Mouse (Mus musculus) hindbrain, embryonic 13.5 days (tissue): ENCODE measurements around the gene Klk8. TPM values are rescaled to one million over a fixed set of nuclear protein-coding genes. Genes with fewer than 3 reads are reported as not detected.
A peak's percentile ranks its signal among the peaks of the same experiment; 100 is the strongest.

ENCODE experiments used
- ATAC-seq: fragments of 200-750 bp; cut with Nextera tagmentation; 2 replicates; pipeline ENCODE4 v1.8.0; 2017; ENCODE audit warnings: moderate TSS enrichment; ENCODE audit not compliant: low FRiP score
- H3K27ac ChIP-seq: fragments of 300-500 bp; sonication (generic); 2 replicates; pipeline ENCODE4 v1.5.1; 2015; ENCODE audit warnings: inconsistent platforms, mild to moderate bottlenecking, moderate library complexity
- H3K27me3 ChIP-seq: fragments of 300-500 bp; sonication (generic); 2 replicates; pipeline ENCODE4 v1.6.1; 2015; ENCODE audit warnings: mild to moderate bottlenecking, inconsistent platforms
- H3K36me3 ChIP-seq: fragments of 300-500 bp; sonication (generic); 2 replicates; pipeline ENCODE4 v1.6.1; 2015; ENCODE audit warnings: mild to moderate bottlenecking, inconsistent platforms
- H3K4me1 ChIP-seq: fragments of 300-500 bp; sonication (generic); replicated peaks from 2 replicates; pipeline ENCODE4 v1.6.1; 2015; ENCODE audit warnings: inconsistent platforms
- H3K4me2 ChIP-seq: fragments of 300-500 bp; sonication (generic); 2 replicates; pipeline ENCODE4 v1.6.1; 2015; ENCODE audit warnings: inconsistent platforms, mild to moderate bottlenecking, moderate library complexity
- H3K4me3 ChIP-seq: fragments of 300-500 bp; sonication (generic); 2 replicates; pipeline ENCODE4 v1.5.1; 2015; ENCODE audit warnings: mild to moderate bottlenecking, inconsistent platforms
- H3K9ac ChIP-seq: fragments of 300-500 bp; sonication (generic); 2 replicates; pipeline ENCODE4 v1.6.1; 2015; ENCODE audit warnings: mild to moderate bottlenecking, inconsistent platforms
- H3K9me3 ChIP-seq: fragments of 300-500 bp; sonication (generic); 2 replicates; pipeline ENCODE4 v1.6.1; 2016; ENCODE audit warnings: inconsistent platforms
- WGBS: fragments of 180-500 bp; shearing (Covaris S2); methylation state at CpG from one replicate; pipeline ENCODE4 v1.1.7; 2015; 5-methylcytosine and 5-hydroxymethylcytosine counted together
- polyA plus RNA-seq: library from polyadenylated mRNA; unstranded; fragments of >200 nt; fragmentation: Nextera tagmentation; extraction: Ambion mirVana; gene quantifications from 2 replicates; pipeline ENCODE4 v1.2.1, GENCODE M21; 2015

The Klk8 gene
- polyA plus RNA-seq, result 4.4 and 7.8 TPM in 2 replicates

DNA sequence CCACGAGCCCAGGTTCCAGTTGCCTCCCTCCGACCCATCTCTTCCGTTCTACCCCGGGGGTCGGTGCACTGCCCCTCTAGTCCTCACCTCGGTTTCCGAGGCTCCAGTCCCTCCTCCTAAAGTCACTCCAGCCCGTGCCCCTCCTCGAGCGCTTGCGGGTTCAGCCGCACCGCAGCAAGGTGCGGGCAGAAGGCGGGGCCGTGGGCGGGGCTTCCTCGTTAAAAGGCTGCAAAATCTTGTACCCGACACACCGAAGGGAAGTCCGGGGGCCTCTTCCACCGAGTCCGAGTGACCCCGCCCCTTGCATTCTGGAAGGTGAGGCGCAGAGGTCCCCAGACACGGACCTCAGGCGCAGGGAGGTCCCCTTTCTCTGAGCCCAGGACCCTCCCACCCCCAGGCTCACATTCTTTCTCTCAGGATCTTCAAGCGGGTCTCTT lies at the start of gene Klk8:
TSS of gene Klk8 (plus strand) at position 245 of the 437 bp plus-strand sequence.
- peak within 1 kb of the TSS; percentile 49 for H3K4me3 ChIP-seq
- H3K27me3 ChIP-seq, result peaks cover 59% of the 10 kb centered on the region
- ATAC-seq, result peak; percentile 44
- peak within 1 kb of the TSS; percentile 75 for H3K4me2 ChIP-seq
- H3K9me3 ChIP-seq, result no peaks in the 10 kb centered on the region
- H3K27ac ChIP-seq, result no peak within 1 kb of the TSS
- WGBS, result under 1% methylated on average over 28 of the region's 28 CpGs
- H3K36me3 ChIP-seq, result no peaks in the 10 kb centered on the region
- H3K9ac ChIP-seq, result peak within 1 kb of the TSS; percentile 68
- peaks cover 17% of the 10 kb centered on the region for H3K4me1 ChIP-seq

DNA sequence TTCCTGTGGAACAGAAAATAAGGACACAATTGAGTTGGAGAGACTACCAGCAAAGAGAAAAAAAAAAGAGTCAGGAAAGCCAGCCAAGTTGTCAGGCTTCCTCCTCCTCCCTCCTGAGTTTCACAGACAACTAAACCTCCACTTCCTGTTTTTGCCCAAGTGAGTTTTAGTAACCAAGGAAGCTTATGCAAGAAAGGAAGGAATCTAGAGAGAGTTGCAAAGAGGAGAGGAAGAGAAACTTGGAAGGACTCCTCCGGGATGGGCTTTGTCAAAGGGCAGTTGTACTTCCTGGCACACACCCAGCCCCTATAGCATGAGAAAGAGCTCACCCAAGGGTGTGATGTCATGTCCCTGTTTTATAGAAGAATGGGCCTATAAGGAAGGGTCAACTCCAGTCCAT lies 49.6 kb upstream of the Klk8 start:
- WGBS, result 39% methylated on average over 1 of the region's 1 CpGs
- no peak for ATAC-seq

DNA sequence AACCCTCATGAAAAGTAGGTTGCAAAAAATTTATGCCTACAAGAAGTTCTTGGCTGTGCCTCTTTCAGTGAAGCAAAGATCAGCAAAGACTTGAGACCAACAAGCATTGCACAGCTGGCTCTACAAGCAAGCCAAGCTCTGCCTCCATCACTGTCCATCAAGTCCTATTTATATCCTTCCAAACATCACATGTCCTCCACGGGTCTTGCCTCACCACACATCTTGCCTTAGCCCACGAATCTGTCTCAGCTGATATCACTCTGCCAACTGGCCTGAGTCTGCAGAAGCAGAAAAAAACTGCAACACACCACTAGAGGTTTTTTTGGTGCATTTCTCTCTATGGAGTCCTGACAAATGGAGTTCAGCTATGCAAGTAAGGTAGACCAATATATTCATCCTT lies 44.6 kb upstream of the Klk8 start:
- 81% methylated on average over 2 of the region's 2 CpGs for WGBS
- H3K27ac ChIP-seq, result no peak overlapping the region
- H3K9ac ChIP-seq, result no peak overlapping the region
- no peaks in the 10 kb centered on the region for H3K27me3 ChIP-seq
- no peak for ATAC-seq
- H3K4me1 ChIP-seq, result no peaks in the 10 kb centered on the region
- no peak overlapping the region for H3K4me2 ChIP-seq
- H3K4me3 ChIP-seq, result no peak overlapping the region
- H3K36me3 ChIP-seq, result no peaks in the 10 kb centered on the region
- H3K9me3 ChIP-seq, result no peaks in the 10 kb centered on the region

More for the DNA sequence above, 49.6 kb upstream of the Klk8 start:
- Histone ChIP-seq H3K27ac (no peak overlapping the region), H3K4me1 (no peaks in the 10 kb centered on the region), H3K9me3 (no peaks in the 10 kb centered on the region), H3K9ac (no peak overlapping the region), H3K27me3 (no peaks in the 10 kb centered on the region), H3K36me3 (no peaks in the 10 kb centered on the region), H3K4me3 (no peak overlapping the region), H3K4me2 (no peak overlapping the region)

- Histone ChIP-seq H3K27ac (no peak overlapping the region), H3K4me3 (no peak overlapping the region), H3K36me3 (no peaks in the 10 kb centered on the region), H3K9ac (no peak overlapping the region), H3K4me1 (no peaks in the 10 kb centered on the region), H3K9me3 (no peaks in the 10 kb centered on the region), H3K27me3 (no peaks in the 10 kb centered on the region), H3K4me2 (no peak overlapping the region)
- 48% methylated on average over 8 of the region's 8 CpGs for WGBS
- ATAC-seq, result peak; percentile 28; the same call in 1 of the 2 replicates
These were observed 30.9 kb upstream of the Klk8 start for GRCm38 (mm10) chr7:43766484-43766883.

DNA sequence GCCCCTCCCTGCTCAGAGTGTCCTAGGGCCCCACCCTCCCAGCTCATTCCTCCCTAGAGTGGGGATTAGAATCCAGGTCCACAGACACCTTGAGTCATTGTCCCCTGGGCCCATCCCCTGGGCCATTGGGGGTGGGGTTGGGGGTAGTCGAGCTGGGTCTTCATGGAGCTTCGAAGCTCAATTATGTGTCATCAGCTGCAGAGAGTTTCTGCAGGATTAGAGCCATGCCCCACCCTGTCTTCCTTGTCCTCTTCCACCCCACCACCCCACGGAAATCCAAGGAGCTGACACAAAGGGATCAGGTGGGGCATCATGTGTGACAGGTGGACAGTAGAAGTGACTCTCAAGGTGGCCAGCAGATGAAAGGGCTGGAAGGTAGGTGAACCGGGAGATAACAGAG lies 28.8 kb upstream of the Klk8 start, which contains the start of gene Klk12:
TSS of gene Klk12 (plus strand) at position 301 of the 400 bp plus-strand sequence.
- Histone ChIP-seq H3K4me2 (no peak within 1 kb of the TSS), H3K4me1 (no peaks in the 10 kb centered on the region), H3K27ac (no peak within 1 kb of the TSS), H3K27me3 (no peaks in the 10 kb centered on the region), H3K9me3 (no peaks in the 10 kb centered on the region), H3K4me3 (no peak within 1 kb of the TSS), H3K9ac (no peak within 1 kb of the TSS), H3K36me3 (no peaks in the 10 kb centered on the region)
- ATAC-seq, result 0 out of 2 replicates have a peak, but pooled peaks have one; percentile 36
- 80% methylated on average over 4 of the region's 4 CpGs for WGBS

- no peak overlapping the region for H3K27ac ChIP-seq
- H3K9ac ChIP-seq, result no peak overlapping the region
- no peaks in the 10 kb centered on the region for H3K4me1 ChIP-seq
- no peak for ATAC-seq
- H3K4me3 ChIP-seq, result no peak overlapping the region
- H3K4me2 ChIP-seq, result no peak overlapping the region
- H3K27me3 ChIP-seq, result no peaks in the 10 kb centered on the region
- no peaks in the 10 kb centered on the region for H3K9me3 ChIP-seq
- WGBS, result 92% methylated on average over 8 of the region's 8 CpGs
- no peaks in the 10 kb centered on the region for H3K36me3 ChIP-seq
These were observed 27.7 kb upstream of the Klk8 start for GRCm38 (mm10) chr7:43769636-43770035.

DNA sequence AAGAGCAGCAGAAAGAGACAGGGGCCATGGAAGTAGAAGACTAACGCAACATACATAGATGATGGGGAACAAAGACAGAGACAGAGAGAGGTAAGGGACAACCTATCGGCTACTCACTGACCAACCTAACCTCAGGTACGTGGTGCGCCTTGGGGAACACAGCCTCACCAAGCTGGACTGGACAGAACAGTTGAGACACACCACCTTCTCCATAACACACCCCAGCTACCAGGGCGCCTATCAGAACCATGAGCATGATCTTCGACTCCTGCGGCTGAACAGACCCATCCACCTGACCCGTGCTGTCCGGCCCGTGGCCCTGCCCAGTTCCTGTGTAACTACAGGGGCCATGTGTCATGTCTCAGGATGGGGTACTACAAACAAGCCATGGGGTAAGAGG lies 26.7 kb upstream of the Klk8 start:
- Histone ChIP-seq H3K4me2 (no peak overlapping the region), H3K9ac (no peak overlapping the region), H3K27me3 (no peaks in the 10 kb centered on the region), H3K36me3 (no peaks in the 10 kb centered on the region), H3K4me1 (no peaks in the 10 kb centered on the region), H3K27ac (no peak overlapping the region), H3K9me3 (no peaks in the 10 kb centered on the region), H3K4me3 (no peak overlapping the region)
- 98% methylated on average over 10 of the region's 10 CpGs for WGBS
- ATAC-seq, result no peak

- H3K4me2 ChIP-seq, result no peak overlapping the region
- no peak overlapping the region for H3K4me3 ChIP-seq
- no peak for ATAC-seq
- no peaks in the 10 kb centered on the region for H3K4me1 ChIP-seq
- no peaks in the 10 kb centered on the region for H3K9me3 ChIP-seq
- no peaks in the 10 kb centered on the region for H3K27me3 ChIP-seq
- H3K27ac ChIP-seq, result no peak overlapping the region
- H3K9ac ChIP-seq, result no peak overlapping the region
- no peaks in the 10 kb centered on the region for H3K36me3 ChIP-seq
- WGBS, result 97% methylated on average over 6 of the region's 6 CpGs
These were observed 25.5 kb upstream of the Klk8 start for GRCm38 (mm10) chr7:43771916-43772315.

DNA sequence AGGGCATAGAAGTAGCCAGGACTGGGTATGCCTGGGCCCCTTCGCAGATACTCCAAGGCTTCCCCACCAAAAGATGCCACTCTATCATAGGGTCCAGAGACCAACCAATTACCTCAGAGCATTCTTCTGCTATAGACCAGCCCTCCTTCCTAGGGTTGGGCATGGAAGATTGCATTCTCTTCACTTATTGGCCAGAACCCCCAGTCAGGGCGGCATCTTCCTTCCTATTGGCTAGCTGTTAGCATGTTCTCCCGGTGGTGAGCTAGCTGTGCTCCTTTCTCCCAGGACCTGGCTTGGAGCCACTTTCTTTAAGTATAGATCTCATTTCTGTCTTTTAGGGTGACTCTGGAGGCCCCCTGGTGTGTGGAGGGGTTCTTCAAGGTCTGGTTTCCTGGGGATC lies 24.5 kb upstream of the Klk8 start:
- WGBS, result 74% methylated on average over 3 of the region's 3 CpGs
- no peak overlapping the region for H3K4me3 ChIP-seq
- H3K9me3 ChIP-seq, result no peaks in the 10 kb centered on the region
- H3K4me2 ChIP-seq, result no peak overlapping the region
- no peak overlapping the region for H3K27ac ChIP-seq
- H3K36me3 ChIP-seq, result no peaks in the 10 kb centered on the region
- H3K27me3 ChIP-seq, result no peaks in the 10 kb centered on the region
- ATAC-seq, result no peak
- no peak overlapping the region for H3K9ac ChIP-seq
- H3K4me1 ChIP-seq, result no peaks in the 10 kb centered on the region

DNA sequence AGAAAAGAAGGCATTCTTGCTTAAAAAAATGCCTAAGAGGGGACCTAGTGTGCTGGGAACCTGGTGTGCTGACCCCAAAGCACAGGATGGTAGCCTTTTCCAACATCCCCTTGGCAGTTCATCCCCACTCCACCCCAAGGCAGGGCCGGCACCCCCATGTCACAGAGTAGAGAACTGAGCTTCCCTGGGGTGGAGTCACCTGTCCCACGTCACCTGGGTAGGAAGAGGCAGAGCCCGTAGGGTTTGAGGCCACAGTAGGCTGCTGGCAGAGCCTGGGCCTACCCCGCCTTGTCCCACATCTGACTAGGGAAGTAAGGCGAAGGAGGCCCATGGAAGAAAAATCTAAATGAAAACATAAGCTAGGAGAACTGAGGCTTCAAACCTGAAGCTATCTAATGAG lies 23.0 kb upstream of the Klk8 start, which contains the start of gene Klk11:
TSS of gene Klk11 (plus strand) at position 241 of the 400 bp plus-strand sequence.
- H3K9me3 ChIP-seq, result no peaks in the 10 kb centered on the region
- ATAC-seq, result no peak
- no peaks in the 10 kb centered on the region for H3K27me3 ChIP-seq
- no peaks in the 10 kb centered on the region for H3K36me3 ChIP-seq
- H3K4me2 ChIP-seq, result no peak within 1 kb of the TSS
- H3K9ac ChIP-seq, result no peak within 1 kb of the TSS
- 95% methylated on average over 5 of the region's 5 CpGs for WGBS
- no peak within 1 kb of the TSS for H3K27ac ChIP-seq
- no peaks in the 10 kb centered on the region for H3K4me1 ChIP-seq
- no peak within 1 kb of the TSS for H3K4me3 ChIP-seq

DNA sequence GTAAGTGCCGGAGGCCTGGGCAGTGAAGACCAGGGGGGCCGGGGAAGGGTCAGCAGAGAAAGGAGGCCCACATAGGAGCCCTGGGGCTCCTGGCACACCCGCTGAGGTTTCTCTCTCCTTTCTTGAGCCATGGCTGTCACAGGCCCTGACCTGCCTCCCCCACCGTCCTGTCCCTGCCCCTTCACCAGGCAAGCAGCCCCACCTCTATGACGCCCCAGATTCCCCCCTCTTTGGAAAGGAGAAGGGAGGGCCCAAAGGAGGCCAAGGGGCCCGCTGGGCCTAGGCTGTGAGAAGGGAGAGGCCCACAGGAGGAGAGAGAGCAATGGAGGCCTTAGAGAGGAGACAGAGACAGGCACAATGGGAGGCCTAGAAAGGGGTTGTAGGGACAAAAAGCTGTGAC lies 22.6 kb upstream of the Klk8 start:
- Histone ChIP-seq H3K36me3 (no peaks in the 10 kb centered on the region), H3K4me1 (no peaks in the 10 kb centered on the region), H3K4me2 (no peak overlapping the region), H3K27ac (no peak overlapping the region), H3K4me3 (no peak overlapping the region), H3K9ac (no peak overlapping the region), H3K9me3 (no peaks in the 10 kb centered on the region), H3K27me3 (no peaks in the 10 kb centered on the region)
- ATAC-seq, result no peak
- 45% methylated on average over 6 of the region's 6 CpGs for WGBS

GRCm38 (mm10) chr7:43775311-43776057 lies 21.9 kb upstream of the Klk8 start:
- ATAC-seq, result no peak
- Histone ChIP-seq H3K27ac (no peak overlapping the region), H3K4me2 (no peak overlapping the region), H3K4me3 (no peak overlapping the region), H3K27me3 (no peaks in the 10 kb centered on the region), H3K4me1 (no peaks in the 10 kb centered on the region), H3K9ac (no peak overlapping the region), H3K9me3 (no peaks in the 10 kb centered on the region), H3K36me3 (no peaks in the 10 kb centered on the region)
- WGBS, result 48% methylated on average over 7 of the region's 7 CpGs

- Histone ChIP-seq H3K27ac (no peak overlapping the region), H3K9me3 (no peaks in the 10 kb centered on the region), H3K4me3 (no peak overlapping the region), H3K4me1 (no peaks in the 10 kb centered on the region), H3K9ac (no peak overlapping the region), H3K4me2 (no peak overlapping the region), H3K27me3 (no peaks in the 10 kb centered on the region), H3K36me3 (no peaks in the 10 kb centered on the region)
- no peak for ATAC-seq
- WGBS, result 87% methylated on average over 5 of the region's 5 CpGs
These were observed 20.9 kb upstream of the Klk8 start for GRCm38 (mm10) chr7:43776506-43776905.
